Mouse (Mus musculus): Measurements from ENCODE around the gene Bach2.

GRCm38 (mm10) chr4:32373527-32373926 is 134.9 kb downstream of the Bach2 start:
- no peak for TF ChIP-seq POLR2A (IDR thresholded peaks at IDR 0.05; ENCODE audit: low read depth, low read length)
- no peak for TF ChIP-seq CTCF (IDR thresholded peaks at IDR 0.05; ENCODE audit: extremely low read depth, insufficient read depth, insufficient read length, insufficient replicate concordance)

Data from spleen, adult 2 months (tissue).